Mouse (Mus musculus) fibroblast of lung, adult 2 months (primary cell): Measurements from ENCODE around the gene Rabl6.

Source experiments
- DNase-seq: peaks from one replicate; pipeline ENCODE4 v3.0.0-alpha.2; 2011; ENCODE audit warnings: low read depth

Gene Rabl6

DNA sequence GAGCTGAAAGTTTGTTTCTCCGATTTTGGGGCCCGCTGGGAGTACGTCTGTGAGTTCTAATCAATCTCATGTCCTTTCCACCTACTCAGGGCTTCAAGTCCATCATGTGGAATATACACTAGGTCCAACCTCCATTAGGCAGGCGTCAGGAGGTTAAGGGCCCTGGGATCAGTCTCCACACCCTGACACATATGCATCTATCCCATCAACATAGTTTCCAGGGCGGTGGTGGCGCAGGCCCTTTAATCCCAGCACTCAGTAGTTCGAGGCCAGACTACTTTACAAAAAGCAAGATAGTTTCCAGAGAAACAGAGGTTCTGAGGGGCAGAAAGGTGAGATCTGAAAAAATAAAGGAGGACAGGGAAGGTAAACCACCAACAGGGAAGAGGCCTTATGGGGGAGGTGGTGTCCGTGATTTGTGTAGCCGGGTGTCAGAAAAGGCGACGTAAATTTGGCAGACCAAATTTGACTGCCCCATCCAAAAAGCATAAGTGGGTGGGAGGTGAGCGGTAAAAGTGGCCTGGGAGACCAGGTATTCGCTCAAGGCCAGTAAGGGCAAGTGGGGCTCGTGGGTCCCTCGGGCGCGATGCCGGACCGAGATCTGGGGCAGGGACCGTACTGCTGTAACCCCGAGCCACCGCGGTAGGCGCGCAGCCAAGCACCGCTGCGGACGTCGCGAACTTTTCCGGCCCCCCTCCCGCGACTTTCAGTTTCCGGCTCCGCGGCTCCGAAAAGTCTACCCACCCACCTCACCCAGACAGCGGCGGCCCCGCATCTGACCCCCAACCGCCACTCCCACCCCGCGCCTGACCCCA lies 62.1 kb downstream of the Rabl6 start:
- DNase-seq = no peak

DNA sequence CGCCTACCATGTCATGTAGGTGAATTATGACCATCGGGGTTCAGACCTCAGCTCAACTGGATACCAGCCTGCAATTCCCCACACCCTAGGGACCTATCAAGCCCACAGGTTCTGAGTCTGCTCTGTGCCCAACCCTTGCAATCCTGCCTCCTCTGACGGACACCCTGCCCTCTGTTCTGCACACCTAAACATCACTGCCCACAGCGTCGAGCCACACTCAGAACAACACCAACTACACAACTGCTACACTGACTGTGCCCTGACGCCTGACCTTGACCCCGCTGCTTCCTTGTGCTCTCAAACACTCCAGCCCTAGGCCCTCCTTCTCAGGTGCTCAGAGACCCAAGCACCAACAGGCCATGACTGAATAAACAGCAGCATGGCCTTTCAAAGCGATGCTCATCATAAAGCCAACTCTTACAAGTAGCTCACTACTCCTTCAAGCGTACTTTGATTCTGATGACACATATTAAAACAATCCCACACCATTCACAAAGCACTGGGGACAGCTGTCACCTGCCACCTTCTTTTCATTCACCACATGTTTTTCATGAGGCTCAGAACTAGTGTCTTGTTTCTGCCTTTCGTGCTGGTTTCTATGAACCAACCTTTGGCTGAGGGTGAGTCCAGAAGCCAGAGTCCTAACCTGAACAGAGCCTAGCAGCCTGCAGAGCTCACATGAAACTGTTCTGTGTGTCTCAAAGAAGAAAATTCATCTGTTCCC lies 66.5 kb downstream of the Rabl6 start:
- no peak for DNase-seq

DNA sequence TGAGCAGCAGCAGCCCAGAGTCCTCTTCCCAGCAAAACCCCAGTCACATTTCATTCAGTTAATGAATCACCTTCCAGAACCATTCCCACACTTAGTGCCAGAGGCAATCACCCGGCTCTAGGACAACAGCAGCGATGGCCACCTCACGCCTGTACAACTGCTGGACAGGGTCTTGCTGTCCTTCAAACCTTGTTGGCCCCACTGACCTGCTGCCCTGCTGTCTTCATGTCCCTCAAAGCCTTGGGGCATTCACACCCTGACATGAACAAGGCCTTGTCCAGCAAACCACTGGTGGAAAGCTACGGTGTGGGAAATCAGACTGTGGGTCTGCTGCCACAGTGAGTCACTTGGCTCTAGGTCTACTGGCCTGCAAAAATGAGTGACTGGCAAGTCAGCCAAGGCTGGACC lies 67.8 kb downstream of the Rabl6 start:
- DNase-seq = peak; percentile 96

DNA sequence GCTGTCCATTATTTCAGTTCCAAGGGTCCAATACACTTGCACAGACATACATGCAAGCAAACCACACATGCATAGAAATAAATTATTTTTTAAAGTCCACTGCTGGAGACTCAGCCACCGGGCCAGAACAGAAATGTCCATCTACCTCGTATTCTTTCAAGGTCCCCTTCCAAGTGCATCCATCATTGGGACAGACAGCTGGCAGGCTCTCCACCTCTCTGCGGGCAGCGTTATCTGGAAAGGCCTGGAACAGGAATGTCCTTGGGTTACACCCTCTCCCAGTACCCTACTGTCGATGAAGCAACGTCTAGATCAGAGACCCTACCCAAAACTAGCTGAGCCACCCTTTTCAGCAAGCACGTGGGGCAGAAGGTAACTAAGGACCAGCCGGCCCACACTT lies 71.8 kb downstream of the Rabl6 start:
- DNase-seq = no peak

DNA sequence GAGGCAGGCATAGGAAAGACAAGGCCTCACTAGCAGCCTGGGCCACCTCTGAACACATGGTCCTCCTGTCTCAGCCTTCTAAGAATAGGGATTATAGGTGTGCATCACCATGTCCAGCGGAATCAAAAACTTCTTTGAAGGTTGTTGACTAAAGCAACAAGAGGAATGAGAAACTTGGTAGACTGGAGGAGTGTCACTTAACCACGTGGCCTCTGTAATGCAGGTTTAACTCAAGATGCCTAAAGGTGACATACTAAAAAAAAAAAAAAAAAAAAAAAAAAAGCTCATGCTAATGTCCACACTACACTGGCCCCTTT lies 73.5 kb downstream of the Rabl6 start:
- no peak for DNase-seq

DNA sequence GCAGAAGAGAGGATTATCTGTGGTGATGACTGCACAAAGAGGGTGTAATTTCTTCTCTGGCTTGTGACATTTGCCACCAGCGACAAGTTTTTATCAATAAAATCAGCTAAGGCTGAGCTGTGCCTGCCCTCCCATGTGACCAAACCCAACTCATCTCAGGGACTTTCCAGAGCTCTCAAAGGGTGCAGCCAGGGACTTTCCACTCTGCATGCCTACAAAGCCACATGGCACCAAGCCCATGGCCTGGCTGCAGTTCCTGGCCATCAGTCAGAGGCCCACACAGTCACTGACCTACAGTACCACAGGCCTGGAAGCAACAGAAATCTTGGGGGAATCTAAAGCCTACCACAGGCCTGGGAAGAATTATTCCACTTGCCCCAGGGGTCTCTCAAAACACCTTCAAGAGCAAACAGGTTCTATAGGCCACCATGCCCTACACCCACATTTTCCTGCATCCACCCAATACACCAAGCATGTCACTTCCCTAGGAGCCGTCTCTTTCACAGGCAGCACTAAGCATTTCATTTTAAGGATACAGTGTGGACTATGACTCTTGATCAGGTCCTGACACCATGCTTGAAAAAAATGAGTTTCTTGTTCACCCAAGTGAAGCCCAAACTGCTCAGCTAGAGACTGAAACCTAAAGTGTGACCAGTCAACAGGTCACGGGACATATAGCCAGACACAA lies 74.0 kb downstream of the Rabl6 start:
- DNase-seq = peak; percentile 98

DNA sequence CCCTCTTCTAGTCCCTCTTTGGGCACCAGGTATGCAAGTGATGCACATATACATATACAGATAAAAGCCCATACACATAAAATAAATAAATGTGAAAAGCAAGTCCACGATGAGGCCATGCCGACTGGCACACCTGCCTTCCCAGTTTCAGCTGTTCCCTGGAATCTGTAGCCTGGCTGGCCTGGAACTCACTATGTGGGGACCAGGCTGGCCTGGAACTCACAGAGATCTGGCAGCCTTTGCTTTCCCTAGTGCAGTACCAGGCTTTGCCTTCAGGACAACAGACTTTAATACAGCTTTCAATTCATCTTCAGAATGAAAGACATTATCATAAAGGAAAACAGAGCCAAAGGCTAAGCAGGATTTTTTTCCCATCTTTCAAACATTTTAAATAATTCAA lies 74.6 kb downstream of the Rabl6 start:
- peak; percentile 35 for DNase-seq
